Mouse (Mus musculus): Measurements from ENCODE around the gene Nos2.

- TF ChIP-seq CTCF (IDR thresholded peaks at IDR 0.05) (no peak), EP300 (IDR thresholded peaks at IDR 0.05) (no peak)
These were observed 56.3 kb downstream of the Nos2 start for GRCm38 (mm10) chr11:78976731-78977510.
